Mouse (Mus musculus): ENCODE measurements around the gene Hspbap1. TPM values are rescaled to one million over a fixed set of nuclear protein-coding genes. Genes with fewer than 3 reads are reported as not detected.

The Hspbap1 gene
- polyA plus RNA-seq, 1 experiment from 2014 or later = 14.9 TPM

- no peaks in the 10 kb centered on the region for H3K9me3 ChIP-seq (replicated peaks)
- no peaks in the 10 kb centered on the region for H3K27me3 ChIP-seq
- no peak overlapping the region for H3K27ac ChIP-seq
- no peak for ATAC-seq (replicated peaks; ENCODE audit: low FRiP score)
- WGBS = 88% methylated on average over 1 of the region's 1 CpGs
- no peaks in the 10 kb centered on the region for H3K36me3 ChIP-seq
- peaks cover 3% of the 10 kb centered on the region; the same call in 1 of the 2 replicates for H3K4me1 ChIP-seq
- H3K4me2 ChIP-seq = no peak overlapping the region
- H3K4me3 ChIP-seq (replicated peaks) = no peak overlapping the region
- H3K9ac ChIP-seq = no peak overlapping the region
Observed at GRCm38 (mm10) chr16:35862057-35862456, 91.9 kb downstream of the Hspbap1 start.

- 70% methylated on average over 11 of the region's 11 CpGs for WGBS
- Histone ChIP-seq H3K27ac (no peak overlapping the region), H3K36me3 (no peaks in the 10 kb centered on the region), H3K9me3 (replicated peaks) (no peaks in the 10 kb centered on the region), H3K4me1 (peaks cover 13% of the 10 kb centered on the region), H3K27me3 (peaks cover 26% of the 10 kb centered on the region), H3K4me2 (no peak overlapping the region), H3K9ac (no peak overlapping the region), H3K4me3 (replicated peaks) (no peak overlapping the region)
- ATAC-seq (replicated peaks; ENCODE audit: low FRiP score) = no peak
Observed at GRCm38 (mm10) chr16:35867726-35868125, 97.6 kb downstream of the Hspbap1 start.

GRCm38 (mm10) chr16:35869126-35869525 is 99.0 kb downstream of the Hspbap1 start:
- 32% methylated on average over 3 of the region's 3 CpGs for WGBS
- Histone ChIP-seq H3K4me1 (peaks cover 13% of the 10 kb centered on the region), H3K27ac (peak overlapping the region; percentile 49), H3K36me3 (no peaks in the 10 kb centered on the region), H3K27me3 (peaks cover 35% of the 10 kb centered on the region), H3K9ac (no peak overlapping the region), H3K9me3 (replicated peaks) (no peaks in the 10 kb centered on the region), H3K4me3 (replicated peaks) (0 out of 2 replicates have a peak overlapping the region, but pooled peaks have one; percentile 7), H3K4me2 (peak overlapping the region; percentile 37)
- ATAC-seq (replicated peaks; ENCODE audit: low FRiP score) = no peak

- no peak for ATAC-seq (replicated peaks; ENCODE audit: low FRiP score)
- 66% methylated on average over 6 of the region's 6 CpGs for WGBS
- Histone ChIP-seq H3K4me1 (peaks cover 13% of the 10 kb centered on the region), H3K36me3 (no peaks in the 10 kb centered on the region), H3K27ac (peak overlapping the region; percentile 49; the same call in 1 of the 2 replicates), H3K4me2 (peak overlapping the region; percentile 37), H3K4me3 (replicated peaks) (no peak overlapping the region), H3K27me3 (peaks cover 38% of the 10 kb centered on the region), H3K9ac (no peak overlapping the region), H3K9me3 (replicated peaks) (no peaks in the 10 kb centered on the region)
Observed at GRCm38 (mm10) chr16:35869656-35870055, 99.5 kb downstream of the Hspbap1 start.

- Histone ChIP-seq H3K4me3 (replicated peaks) (peak overlapping the region; percentile 59), H3K9ac (peak overlapping the region; percentile 53), H3K4me2 (peak overlapping the region; percentile 94), H3K27me3 (peaks cover 38% of the 10 kb centered on the region), H3K36me3 (no peaks in the 10 kb centered on the region), H3K4me1 (peaks cover 13% of the 10 kb centered on the region), H3K27ac (no peak overlapping the region), H3K9me3 (replicated peaks) (no peaks in the 10 kb centered on the region)
- ATAC-seq (replicated peaks; ENCODE audit: low FRiP score) = no peak
- WGBS = 3% methylated on average over 12 of the region's 12 CpGs
Observed at GRCm38 (mm10) chr16:35870581-35871047, 100.4 kb downstream of the Hspbap1 start.

GRCm38 (mm10) chr16:35871048-35871851 is 101.1 kb downstream of the Hspbap1 start, which contains the start of gene Parp14:
Gene Parp14 (minus strand): TSS chr16:35871544.
- 2% methylated on average over 36 of the region's 38 CpGs for WGBS

GRCm38 (mm10) chr16:35871898-35872297 is 101.7 kb downstream of the Hspbap1 start:
- WGBS = 25% methylated on average over 12 of the region's 12 CpGs
- peak overlapping the region; percentile 94 for H3K4me2 ChIP-seq
- peaks cover 38% of the 10 kb centered on the region for H3K27me3 ChIP-seq
- H3K4me1 ChIP-seq = peaks cover 13% of the 10 kb centered on the region
- no peak overlapping the region for H3K27ac ChIP-seq
- H3K9me3 ChIP-seq (replicated peaks) = no peaks in the 10 kb centered on the region
- peak overlapping the region; percentile 59 for H3K4me3 ChIP-seq (replicated peaks)
- H3K9ac ChIP-seq = no peak overlapping the region
- H3K36me3 ChIP-seq = no peaks in the 10 kb centered on the region
- 0 out of 2 replicates have a peak, but pooled peaks have one; percentile 22 for ATAC-seq (replicated peaks; ENCODE audit: low FRiP score)

More at GRCm38 (mm10) chr16:35871048-35871851, 101.1 kb downstream of the Hspbap1 start, which contains the start of gene Parp14:
- peak; percentile 69; the same call in 1 of the 2 replicates for ATAC-seq (replicated peaks; ENCODE audit: low FRiP score)
- peaks cover 38% of the 10 kb centered on the region for H3K27me3 ChIP-seq
- H3K9me3 ChIP-seq (replicated peaks) = no peaks in the 10 kb centered on the region
- no peak within 1 kb of the TSS for H3K27ac ChIP-seq
- peaks cover 13% of the 10 kb centered on the region for H3K4me1 ChIP-seq
- peak within 1 kb of the TSS; percentile 59 for H3K4me3 ChIP-seq (replicated peaks)
- peak within 1 kb of the TSS; percentile 53 for H3K9ac ChIP-seq
- H3K36me3 ChIP-seq = no peaks in the 10 kb centered on the region
- H3K4me2 ChIP-seq = peak within 1 kb of the TSS; percentile 94

GRCm38 (mm10) chr16:35872410-35873006 is 102.3 kb downstream of the Hspbap1 start:
- H3K27me3 ChIP-seq = peaks cover 38% of the 10 kb centered on the region
- no peaks in the 10 kb centered on the region for H3K36me3 ChIP-seq
- H3K4me3 ChIP-seq (replicated peaks) = 0 out of 2 replicates have a peak overlapping the region, but pooled peaks have one; percentile 59
- no peak overlapping the region for H3K27ac ChIP-seq
- peaks cover 13% of the 10 kb centered on the region for H3K4me1 ChIP-seq
- H3K4me2 ChIP-seq = peak overlapping the region; percentile 94
- 37% methylated on average over 14 of the region's 14 CpGs for WGBS
- H3K9me3 ChIP-seq (replicated peaks) = no peaks in the 10 kb centered on the region
- no peak overlapping the region for H3K9ac ChIP-seq
- ATAC-seq (replicated peaks; ENCODE audit: low FRiP score) = no peak

GRCm38 (mm10) chr16:35874416-35874815 is 104.2 kb downstream of the Hspbap1 start:
- Histone ChIP-seq H3K4me2 (no peak overlapping the region), H3K27ac (no peak overlapping the region), H3K27me3 (peaks cover 36% of the 10 kb centered on the region), H3K9ac (no peak overlapping the region), H3K4me1 (peaks cover 11% of the 10 kb centered on the region), H3K4me3 (replicated peaks) (no peak overlapping the region), H3K9me3 (replicated peaks) (no peaks in the 10 kb centered on the region), H3K36me3 (no peaks in the 10 kb centered on the region)
- no peak for ATAC-seq (replicated peaks; ENCODE audit: low FRiP score)
- WGBS = 34% methylated on average over 3 of the region's 3 CpGs

Other genes with a start within 250 kb of the Hspbap1 start
- 6.2 and 6.8 TPM in 2 replicates for gene Sema5b, start 229.2 kb upstream of the Hspbap1 start, polyA plus RNA-seq (2015; fragmentation: Nextera tagmentation; extraction: Ambion mirVana)
- gene Dirc2, start 1.0 kb upstream of the Hspbap1 start, polyA plus RNA-seq (2015; fragmentation: Nextera tagmentation; extraction: Ambion mirVana) = 11.9 and 12.5 TPM in 2 replicates
- 1.1 and 1.2 TPM in 2 replicates for gene Parp14, start 101.2 kb downstream of the Hspbap1 start, polyA plus RNA-seq (2015; fragmentation: Nextera tagmentation; extraction: Ambion mirVana)
- 4.5 and 5.5 TPM in 2 replicates for gene Parp9, start 168.1 kb downstream of the Hspbap1 start, polyA plus RNA-seq (2015; fragmentation: Nextera tagmentation; extraction: Ambion mirVana)
- 3.3 and 3.4 TPM in 2 replicates for gene Dtx3l, start 168.8 kb downstream of the Hspbap1 start, polyA plus RNA-seq (2015; fragmentation: Nextera tagmentation; extraction: Ambion mirVana)
- 36.8 and 38.8 TPM in 2 replicates for gene Kpna1, start 208.4 kb downstream of the Hspbap1 start, polyA plus RNA-seq (2015; fragmentation: Nextera tagmentation; extraction: Ambion mirVana)